Comparison of ENCODE assay signal across 13 mouse cellular contexts in genomic region chr13:3712088-3712487, GRCm38 (mm10).
DNase-seq lines count a peak whose midpoint lies in the region; ATAC-seq lines count a peak whose summit lies in the region.
"Had no signal": no experiment of that assay in that cellular context is flagged by ENCODE, and none has a peak within 500 bp of the region (broad histone marks: within the 10 kb centered on the region; RNA-seq: fewer than 3 reads in every experiment).

No protein-coding gene starts in this region.

- no peak; the same call in 1 of the 2 replicates for ATAC-seq in neural tube, embryonic 11.5 days (ENCODE audit: insufficient read depth, low FRiP score, low TSS enrichment)
- ATAC-seq in hindbrain, embryonic 13.5 days (ENCODE audit: low FRiP score) = no peak; the same call in 1 of the 2 replicates
- ATAC-seq in midbrain, embryonic 11.5 days (ENCODE audit: low FRiP score) = peak; percentile 43; the same call in 1 of the 2 replicates
- no peak for ATAC-seq in megakaryocyte, adult 5-6 weeks (ENCODE audit: poor library complexity, severe bottlenecking)
- ATAC-seq: Patski had no signal

- peak overlapping the region; percentile 35 for H3K4me2 ChIP-seq in neural tube, embryonic 11.5 days (ENCODE audit: low read depth)
- H3K4me2 ChIP-seq in hindbrain, embryonic 13.5 days = peak overlapping the region; percentile 59
- H3K4me2 ChIP-seq in midbrain, embryonic 11.5 days = peak overlapping the region; percentile 39; the same call in 1 of the 2 replicates

- no peak overlapping the region for H3K4me3 ChIP-seq in neural tube, embryonic 11.5 days (ENCODE audit: low read depth, low read length)
- H3K4me3 ChIP-seq in hindbrain, embryonic 13.5 days = peak overlapping the region; percentile 31
- no peak overlapping the region for H3K4me3 ChIP-seq in midbrain, embryonic 11.5 days (ENCODE audit: low read depth, low read length)

- no peak overlapping the region for H3K9ac ChIP-seq in neural tube, embryonic 11.5 days (ENCODE audit: low read length)
- H3K9ac ChIP-seq in hindbrain, embryonic 13.5 days = peak overlapping the region; percentile 9; the same call in 1 of the 2 replicates
- H3K9ac ChIP-seq in midbrain, embryonic 11.5 days (ENCODE audit: low read length) = no peak overlapping the region

- no peaks in the 10 kb centered on the region for H3K36me3 ChIP-seq in neural tube, embryonic 11.5 days (ENCODE audit: control insufficient read depth, insufficient read depth, low read length)
- H3K36me3 ChIP-seq in hindbrain, embryonic 13.5 days = no peaks in the 10 kb centered on the region
- no peaks in the 10 kb centered on the region for H3K36me3 ChIP-seq in midbrain, embryonic 11.5 days (ENCODE audit: control insufficient read depth, insufficient read depth, low read length)

- 4% methylated on average over 3 of the region's 3 CpGs for WGBS in neural tube, embryonic 11.5 days
- 8% methylated on average over 3 of the region's 3 CpGs for WGBS in hindbrain, embryonic 13.5 days
- 14% methylated on average over 3 of the region's 3 CpGs for WGBS in midbrain, embryonic 11.5 days

- H3K9me3 ChIP-seq in neural tube, embryonic 11.5 days (ENCODE audit: control insufficient read depth, low read length) = no peaks in the 10 kb centered on the region
- H3K9me3 ChIP-seq in hindbrain, embryonic 13.5 days = no peaks in the 10 kb centered on the region
- no peaks in the 10 kb centered on the region for H3K9me3 ChIP-seq in midbrain, embryonic 11.5 days (ENCODE audit: control insufficient read depth, low read length)

- peaks cover 11% of the 10 kb centered on the region for H3K4me1 ChIP-seq in neural tube, embryonic 11.5 days (ENCODE audit: control insufficient read depth, insufficient read depth, low read length)
- H3K4me1 ChIP-seq in hindbrain, embryonic 13.5 days (replicated peaks) = peaks cover 14% of the 10 kb centered on the region
- peaks cover 12% of the 10 kb centered on the region for H3K4me1 ChIP-seq in midbrain, embryonic 11.5 days (ENCODE audit: control insufficient read depth, insufficient read depth, low read length)

- no peaks in the 10 kb centered on the region for H3K27me3 ChIP-seq in neural tube, embryonic 11.5 days (ENCODE audit: control insufficient read depth, insufficient read depth, low read length)
- peaks cover 16% of the 10 kb centered on the region; the same call in 1 of the 2 replicates for H3K27me3 ChIP-seq in hindbrain, embryonic 13.5 days
- no peaks in the 10 kb centered on the region for H3K27me3 ChIP-seq in midbrain, embryonic 11.5 days (ENCODE audit: control insufficient read depth, insufficient read depth, low read length)
- H3K27me3 ChIP-seq: Patski had no signal

- H3K27ac ChIP-seq in neural tube, embryonic 11.5 days (ENCODE audit: low read depth, low read length) = peak overlapping the region; percentile 29; the same call in 1 of the 2 replicates
- no peak overlapping the region for H3K27ac ChIP-seq in hindbrain, embryonic 13.5 days
- H3K27ac ChIP-seq in midbrain, embryonic 11.5 days (ENCODE audit: low read depth, low read length) = no peak overlapping the region
- H3K27ac ChIP-seq: macrophage had no signal

- DNase-seq in neural tube, embryonic 11.5 days (ENCODE audit: low spot score) = no peak
- no peak for DNase-seq in neural tube, embryonic 10.5 days (ENCODE audit: extremely low spot score, low spot score)
- no peak for DNase-seq in midbrain, embryonic 11.5 days (ENCODE audit: low spot score, missing footprints)
- no peak for DNase-seq in left cerebral cortex, postnatal 14 days (ENCODE audit: low spot score in 2 of 2)
- DNase-seq in B cell, adult 2 months = no peak
- DNase-seq in urinary bladder, postnatal 25 days (ENCODE audit: low spot score) = no peak
- DNase-seq: heart, adult 11 months; kidney, postnatal 25 days; thymus, postnatal 4 days had no signal

- intact Hi-C loops in left cerebral cortex, postnatal 14 days (cut with DNase I) = no loop called here
